Mouse (Mus musculus): Measurements from ENCODE around the gene Coq7. TPM values are rescaled to one million over a fixed set of nuclear protein-coding genes. Genes with fewer than 3 reads are reported as not detected.

Coq7 gene
- polyA plus RNA-seq (2015; fragmentation: Illumina TruSeq; extraction: RNeasy Lipid Tissue Mini Kit (QIAGEN cat#74804); ENCODE audit: insufficient read depth, low replicate concordance), result 9.4 TPM

GRCm38 (mm10) chr7:118533178-118533578 lies at the start of gene Coq7:
Gene Coq7, minus strand, starts transcription at chr7:118533356.

GRCm38 (mm10) chr7:118491431-118492147 lies 41.6 kb downstream of the Coq7 start, which contains the start of gene Itpripl2:
Gene Itpripl2, minus strand, starts transcription at chr7:118491975.

Other genes with a start within 250 kb of the Coq7 start
- 0.21 TPM for gene Syt17, start 85.1 kb downstream of the Coq7 start, polyA plus RNA-seq (2015; fragmentation: Illumina TruSeq; extraction: RNeasy Lipid Tissue Mini Kit (QIAGEN cat#74804); ENCODE audit: insufficient read depth, low replicate concordance)
- gene Itpripl2, start 41.4 kb downstream of the Coq7 start, polyA plus RNA-seq (2015; fragmentation: Illumina TruSeq; extraction: RNeasy Lipid Tissue Mini Kit (QIAGEN cat#74804); ENCODE audit: insufficient read depth, low replicate concordance), result 20.0 TPM
- 0.36 TPM for gene Tmc7, start 51.4 kb upstream of the Coq7 start, polyA plus RNA-seq (2015; fragmentation: Illumina TruSeq; extraction: RNeasy Lipid Tissue Mini Kit (QIAGEN cat#74804); ENCODE audit: insufficient read depth, low replicate concordance)
- gene Tmc5, start 63.9 kb upstream of the Coq7 start, polyA plus RNA-seq (2015; fragmentation: Illumina TruSeq; extraction: RNeasy Lipid Tissue Mini Kit (QIAGEN cat#74804); ENCODE audit: insufficient read depth, low replicate concordance), result not detected
- gene Gde1, start 172.4 kb upstream of the Coq7 start, polyA plus RNA-seq (2015; fragmentation: Illumina TruSeq; extraction: RNeasy Lipid Tissue Mini Kit (QIAGEN cat#74804); ENCODE audit: insufficient read depth, low replicate concordance), result 56.1 TPM
- gene Ccp110, start 179.2 kb upstream of the Coq7 start, polyA plus RNA-seq (2015; fragmentation: Illumina TruSeq; extraction: RNeasy Lipid Tissue Mini Kit (QIAGEN cat#74804); ENCODE audit: insufficient read depth, low replicate concordance), result 16.1 TPM
- gene Vps35l, start 206.9 kb upstream of the Coq7 start, polyA plus RNA-seq (2015; fragmentation: Illumina TruSeq; extraction: RNeasy Lipid Tissue Mini Kit (QIAGEN cat#74804); ENCODE audit: insufficient read depth, low replicate concordance), result 39.1 TPM